Mouse (Mus musculus) inflammation-experienced regulatory T-cells, adult 16 weeks (primary cell): ENCODE measurements around the gene Sepsecs. TPM values are rescaled to one million over a fixed set of nuclear protein-coding genes. Genes with fewer than 3 reads are reported as not detected.

Experiments
- polyA plus RNA-seq: library from polyadenylated mRNA; unstranded; fragments of 100-300 nt; shearing (Covaris generic); gene quantifications from one replicate; pipeline ENCODE4 v1.2.1, GENCODE M21; 2017

Sepsecs gene
- polyA plus RNA-seq = 13.0 TPM

DNA sequence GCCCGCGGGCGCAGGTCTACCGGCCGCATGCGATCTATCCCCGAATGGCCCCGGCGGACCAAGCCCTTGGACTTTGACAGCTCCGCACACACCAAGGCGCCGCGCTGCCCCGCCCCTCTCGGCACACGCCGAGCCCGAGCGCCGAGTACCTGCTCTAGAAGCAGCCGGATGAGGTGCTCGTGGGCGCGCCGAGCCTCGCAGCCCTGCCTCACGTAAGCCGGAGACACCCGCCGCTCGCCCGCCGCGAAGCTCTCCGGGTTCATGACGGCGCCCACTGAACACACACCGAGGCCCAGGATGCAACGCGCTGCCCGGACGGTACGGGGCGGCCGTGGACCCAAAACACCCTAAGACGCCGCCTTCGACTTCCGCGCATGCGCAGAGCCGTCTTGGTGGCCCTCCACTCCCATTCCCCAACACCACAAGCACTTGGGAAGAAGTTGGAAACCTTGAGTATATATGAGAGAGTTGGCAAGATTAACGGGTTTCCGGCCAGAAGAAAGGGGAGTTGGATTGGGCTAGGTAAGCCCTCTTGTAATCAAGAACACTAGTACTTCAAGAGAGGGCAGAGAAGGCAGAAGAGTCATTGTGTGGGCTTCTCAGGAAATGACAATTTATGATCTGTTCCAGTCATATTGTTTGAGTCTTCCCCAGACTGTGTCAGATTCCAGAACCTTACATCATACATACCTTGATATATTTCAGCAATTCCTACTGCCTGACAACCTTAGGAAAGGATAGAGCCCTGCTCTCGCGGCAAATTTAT, at the start of gene Sepsecs:
Gene Sepsecs, minus strand, starts transcription at position 283 of the 766 bp plus-strand sequence.

Other genes with a start within 250 kb of the Sepsecs start
- gene Ccdc149, start 198.2 kb downstream of the Sepsecs start, polyA plus RNA-seq = not detected
- gene Lgi2, start 103.2 kb downstream of the Sepsecs start, polyA plus RNA-seq = not detected
- 1.7 TPM for gene Pi4k2b, start 71.9 kb upstream of the Sepsecs start, polyA plus RNA-seq
- 22.6 TPM for gene Zcchc4, start 105.7 kb upstream of the Sepsecs start, polyA plus RNA-seq
- 92.8 TPM for gene Anapc4, start 164.3 kb upstream of the Sepsecs start, polyA plus RNA-seq